Mouse (Mus musculus) lung, postnatal 0 days (tissue): ENCODE results near the gene Mst1r.

Experiments
- CTCF ChIP-seq: IDR thresholded peaks from 2 replicates; pipeline ENCODE4 v1.5.1; 2016; ENCODE audit warnings: antibody characterized with exemption, mild to moderate bottlenecking
- EP300 ChIP-seq: IDR thresholded peaks from 2 replicates; pipeline ENCODE4 v1.6.1; 2016; ENCODE audit warnings: antibody characterized with exemption, mild to moderate bottlenecking, control low read depth

DNA sequence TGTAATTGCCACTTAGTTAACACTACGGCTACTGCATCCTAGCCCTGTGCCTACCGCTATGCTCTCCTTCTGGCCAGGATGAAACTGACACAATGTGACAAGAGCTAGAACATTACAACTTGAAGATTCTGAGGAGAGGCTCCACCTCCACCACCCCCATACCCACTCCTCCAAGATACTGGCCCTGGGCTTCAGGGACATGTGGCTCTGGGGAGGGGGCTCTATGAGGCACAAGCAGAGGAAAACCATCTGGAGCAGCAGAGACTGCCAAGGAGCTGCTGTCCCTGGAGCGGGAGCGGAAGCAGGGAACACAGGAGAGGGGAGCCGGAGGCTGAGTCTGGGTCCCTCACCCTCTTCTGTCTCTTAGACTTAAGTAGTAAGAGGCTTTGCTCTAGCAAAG, 21.1 kb downstream of the Mst1r start:
- no peak for TF ChIP-seq CTCF
- TF ChIP-seq EP300, result no peak
